Mouse (Mus musculus) skeletal muscle tissue, adult 2 months (tissue): ENCODE measurements around the gene Tmem101.

Experiments
- DNase-seq: peaks from one replicate; pipeline ENCODE4 v3.0.0-alpha.2; 2012; ENCODE audit warnings: low read depth, low spot score

Gene Tmem101

DNA sequence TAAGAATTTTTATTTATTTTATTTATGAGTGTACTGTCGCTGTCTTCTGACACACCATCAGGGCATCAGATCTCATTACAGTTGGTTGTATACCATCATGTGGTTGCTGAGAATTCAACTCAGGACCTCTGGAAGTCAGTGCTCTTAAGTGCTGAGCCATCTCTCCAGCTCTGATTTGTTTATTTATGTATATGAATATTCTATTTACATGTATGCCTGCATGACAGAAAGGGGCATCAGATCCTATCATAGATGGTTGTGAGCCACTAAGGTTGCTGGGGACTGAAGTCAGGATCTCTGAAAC lies 534 bp upstream of the Tmem101 start:
- DNase-seq: no peak

DNA sequence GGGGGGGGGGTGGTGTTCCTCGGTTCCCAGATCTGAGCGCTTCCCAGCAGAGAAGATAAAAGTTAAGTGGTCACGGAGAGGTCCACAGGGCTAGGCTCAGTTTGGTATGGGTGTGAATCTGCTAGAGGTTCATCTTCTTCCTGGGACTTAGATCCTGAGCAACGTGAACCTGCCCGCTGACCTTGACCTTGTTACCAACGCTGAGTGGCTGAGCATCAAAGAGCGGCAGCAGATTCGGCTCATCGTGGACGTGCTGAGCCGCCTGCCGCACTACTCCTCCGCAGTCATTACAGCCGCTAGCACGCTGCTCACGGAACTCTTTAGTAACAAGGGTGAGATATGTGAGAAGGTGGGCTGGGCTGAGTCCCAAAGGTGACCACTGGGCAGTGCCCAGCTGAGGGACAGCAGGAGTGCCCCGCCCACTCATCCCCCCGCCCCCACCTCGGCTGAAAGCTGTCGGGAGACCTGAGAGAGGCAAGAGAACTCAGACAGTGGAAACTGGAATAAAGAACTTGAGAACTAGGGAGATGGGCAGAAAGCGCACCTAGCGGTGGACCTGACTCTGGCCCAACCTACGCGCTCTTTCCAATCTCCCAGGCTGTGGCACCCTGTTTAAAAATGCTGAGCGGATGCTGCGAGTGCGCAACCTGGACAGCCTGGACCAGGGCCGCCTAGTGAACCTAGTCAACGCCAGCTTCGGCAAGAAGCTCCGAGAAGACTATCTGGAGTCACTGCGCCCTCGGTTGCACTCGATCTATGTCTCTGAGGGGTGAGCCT lies 8.8 kb downstream of the Tmem101 start:
- DNase-seq: no peak

DNA sequence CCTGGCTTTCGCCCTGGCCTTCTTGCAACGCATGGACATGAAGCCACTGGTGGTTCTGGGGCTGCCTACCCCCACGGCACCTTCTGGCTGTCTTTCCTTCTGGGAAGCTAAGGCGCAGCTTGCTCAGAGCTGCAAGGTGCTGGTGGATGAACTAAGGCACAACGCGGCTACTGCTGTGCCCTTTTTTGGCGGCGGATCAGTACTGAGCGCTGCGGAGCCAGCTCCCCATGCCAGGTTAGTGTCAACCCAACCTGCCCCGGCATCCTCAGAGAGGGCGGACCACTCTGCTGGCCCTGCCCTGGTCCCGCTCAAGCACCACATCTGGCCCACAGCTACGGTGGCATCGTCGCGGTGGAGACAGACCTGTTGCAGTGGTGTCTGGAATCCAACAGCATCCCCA lies 9.7 kb downstream of the Tmem101 start:
- DNase-seq: no peak

DNA sequence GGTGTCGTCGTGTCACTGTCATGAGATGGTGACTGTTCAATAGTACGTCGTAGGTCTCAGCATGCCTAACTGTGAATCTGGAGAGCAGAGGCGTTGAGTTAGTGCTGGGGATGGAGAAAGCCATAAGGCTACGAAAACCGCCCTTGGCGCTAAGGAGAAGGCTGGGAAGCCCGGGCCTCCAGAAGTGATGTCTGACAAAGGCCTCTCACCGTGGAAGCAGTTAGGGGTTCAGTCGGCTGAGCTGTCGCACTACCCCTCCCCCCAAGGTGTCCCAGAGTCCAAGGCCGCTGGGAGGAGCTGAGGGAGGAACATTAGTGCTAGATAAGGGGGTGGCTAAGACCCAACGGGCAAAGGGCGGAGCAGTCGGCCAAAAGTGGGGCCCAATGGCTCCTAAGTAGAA lies 10.2 kb downstream of the Tmem101 start:
- DNase-seq: no peak

DNA sequence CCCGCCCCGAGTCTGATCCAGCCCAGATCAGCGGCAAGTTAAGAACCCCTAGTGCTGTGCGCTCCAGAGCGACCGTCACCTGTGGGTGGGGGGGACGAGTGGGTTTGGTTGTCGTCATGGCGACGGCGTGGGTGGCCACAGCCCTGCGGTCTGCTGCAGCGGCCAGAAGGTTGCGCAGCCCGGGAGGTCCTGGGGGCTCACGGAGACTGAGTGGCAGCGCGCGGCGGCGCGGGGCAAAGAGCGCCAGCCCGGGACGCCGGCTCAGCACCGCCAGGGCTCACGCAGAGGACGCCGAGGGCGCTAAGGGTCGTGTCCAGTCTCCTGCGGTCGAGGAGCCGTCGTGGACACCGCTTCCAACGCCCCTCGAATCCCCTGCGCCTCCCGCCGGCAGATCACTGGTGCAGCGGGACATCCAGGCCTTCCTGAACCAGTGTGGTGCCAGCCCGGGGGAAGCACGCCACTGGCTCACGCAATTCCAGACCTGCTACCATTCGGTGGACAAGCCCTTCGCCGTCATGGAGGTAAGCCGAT lies 10.7 kb downstream of the Tmem101 start, which contains the start of gene Nags:
Gene Nags, plus strand, starts transcription at position 43 of the 531 bp plus-strand sequence.
- DNase-seq: no peak

DNA sequence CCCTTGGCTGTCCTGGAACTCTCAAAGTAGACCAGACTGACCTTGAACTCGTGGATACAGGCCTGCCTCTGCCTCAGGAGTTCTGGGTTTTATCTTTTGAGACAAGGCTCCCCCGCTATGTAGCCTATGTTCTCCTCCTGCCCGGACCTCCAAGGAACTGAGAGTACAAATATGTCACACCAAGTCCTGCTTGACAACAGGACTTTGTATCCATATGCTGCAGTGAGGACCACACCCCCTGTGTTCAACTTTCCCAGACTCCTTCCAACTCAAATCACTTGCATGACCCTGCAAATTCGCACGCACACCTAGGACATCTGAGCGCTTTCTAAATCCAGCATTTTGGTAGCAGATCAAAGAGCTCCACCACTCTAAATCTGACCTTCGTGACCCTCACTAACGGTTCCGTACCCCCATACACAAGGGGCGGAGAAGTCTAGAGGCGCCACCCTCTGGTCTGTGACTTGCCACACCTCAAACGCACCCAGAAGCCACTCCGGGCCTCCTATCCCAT lies 11.2 kb downstream of the Tmem101 start:
- no peak for DNase-seq

DNA sequence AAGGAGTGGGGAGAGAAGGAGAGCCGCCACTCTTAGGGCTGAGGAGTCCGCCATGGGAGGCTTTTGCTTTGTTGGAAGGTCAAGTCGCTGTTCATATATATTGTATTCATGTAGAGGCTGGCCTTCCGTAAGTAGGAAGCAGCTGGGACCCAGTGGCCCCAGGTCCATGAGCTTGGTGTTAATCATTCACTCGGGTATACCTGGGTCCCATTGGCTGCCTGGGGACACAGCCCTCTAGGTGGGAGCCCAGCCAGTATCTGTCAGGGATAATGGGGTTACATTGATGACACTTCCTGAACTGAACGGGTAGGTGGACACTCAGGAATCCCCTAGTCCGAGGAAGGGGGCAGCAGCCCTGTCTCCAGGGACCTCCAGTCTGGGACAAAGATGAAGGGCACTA lies 13.8 kb downstream of the Tmem101 start:
- no peak for DNase-seq

DNA sequence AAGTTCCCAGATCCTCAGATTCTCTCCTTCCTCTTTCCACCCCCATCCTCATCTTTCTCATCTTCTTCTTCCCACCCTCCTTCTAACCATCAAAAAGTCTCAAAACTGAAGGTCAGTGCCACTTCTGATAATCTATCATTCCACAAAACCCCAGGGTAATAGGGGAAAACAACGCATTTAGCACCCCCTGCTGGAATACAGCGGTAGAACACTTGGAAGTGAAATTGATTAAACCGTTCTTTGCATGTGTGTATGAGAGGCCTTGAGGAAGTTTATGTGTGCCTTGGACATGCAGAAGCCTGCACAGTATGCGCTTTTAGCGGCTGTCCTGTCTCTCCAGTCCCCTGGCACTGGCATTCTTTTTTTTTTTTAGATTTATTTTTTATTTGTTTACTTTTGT lies 15.7 kb downstream of the Tmem101 start:
- DNase-seq: peak; percentile 22

DNA sequence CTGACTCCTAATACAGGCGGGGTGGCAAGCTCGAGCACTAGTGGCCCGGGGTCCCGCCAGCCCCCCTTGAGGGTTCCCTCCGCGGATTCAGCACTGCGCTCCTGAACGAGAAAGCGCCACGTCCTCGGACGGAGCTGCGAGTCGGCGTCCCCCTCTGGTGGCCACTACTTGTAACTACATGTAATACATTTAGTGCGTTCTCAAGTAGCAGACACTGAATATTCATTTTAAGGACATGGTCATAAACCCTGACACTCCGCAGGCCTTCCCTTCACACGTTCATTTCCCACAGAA lies 17.8 kb downstream of the Tmem101 start:
- DNase-seq: peak; percentile 53

DNA sequence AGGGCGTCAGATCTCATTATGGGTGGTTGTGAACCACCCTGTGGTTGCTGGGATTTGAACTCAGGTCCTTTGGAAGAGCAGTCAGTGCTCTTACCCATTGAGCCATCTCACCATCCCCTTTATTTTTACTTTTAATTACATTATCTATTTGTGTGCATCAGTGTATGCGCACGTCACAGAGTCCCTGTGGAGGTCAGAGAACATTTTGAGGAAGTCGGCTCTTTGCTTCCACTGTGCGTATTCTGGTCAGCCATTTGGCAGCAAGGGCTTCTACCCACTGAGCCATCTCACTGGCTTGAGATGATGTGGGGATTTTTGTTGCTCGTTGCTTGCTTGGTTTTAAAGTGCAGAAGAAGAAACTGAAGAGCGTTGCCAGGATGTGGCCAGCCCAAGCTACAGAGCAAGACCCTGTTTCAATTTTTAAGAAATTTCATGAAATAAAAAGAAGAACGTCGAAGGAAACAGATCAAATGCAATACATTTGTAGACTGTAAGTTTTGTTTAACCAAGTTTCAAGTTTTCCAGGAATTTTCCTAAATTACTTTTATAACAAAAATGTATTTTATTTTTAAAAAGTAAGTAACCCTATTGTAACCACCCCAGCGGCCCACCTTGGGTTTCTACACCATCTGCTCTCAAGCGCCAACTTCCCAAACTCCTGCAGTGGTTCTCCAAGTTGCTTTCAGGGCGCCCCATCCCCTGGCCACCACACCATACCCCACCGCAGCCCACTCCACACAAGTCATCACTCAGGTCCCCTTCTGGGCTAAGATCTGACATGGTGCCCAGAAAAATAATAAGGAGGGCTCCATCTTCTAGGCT lies 18.4 kb downstream of the Tmem101 start:
- no peak for DNase-seq

DNA sequence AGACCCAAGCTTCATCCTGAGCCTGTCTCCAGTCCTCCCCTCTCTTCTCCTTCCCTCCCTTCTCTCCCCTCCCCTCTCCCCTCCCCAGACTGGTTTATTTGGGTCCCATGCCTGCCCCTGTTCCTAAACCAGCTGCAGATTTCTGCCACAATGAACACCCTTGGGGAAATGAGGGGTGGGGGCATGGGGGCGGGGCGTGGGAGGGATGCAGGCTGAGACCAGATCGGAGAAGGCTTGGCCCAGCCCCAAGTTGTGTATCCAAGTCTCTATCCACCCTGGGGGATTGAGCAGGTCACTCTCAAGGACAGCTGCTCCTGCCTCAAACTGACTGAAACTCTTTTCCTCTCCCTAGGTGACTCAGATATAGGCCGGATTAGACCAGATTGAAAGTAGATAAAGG lies 21.7 kb downstream of the Tmem101 start:
- DNase-seq: no peak

DNA sequence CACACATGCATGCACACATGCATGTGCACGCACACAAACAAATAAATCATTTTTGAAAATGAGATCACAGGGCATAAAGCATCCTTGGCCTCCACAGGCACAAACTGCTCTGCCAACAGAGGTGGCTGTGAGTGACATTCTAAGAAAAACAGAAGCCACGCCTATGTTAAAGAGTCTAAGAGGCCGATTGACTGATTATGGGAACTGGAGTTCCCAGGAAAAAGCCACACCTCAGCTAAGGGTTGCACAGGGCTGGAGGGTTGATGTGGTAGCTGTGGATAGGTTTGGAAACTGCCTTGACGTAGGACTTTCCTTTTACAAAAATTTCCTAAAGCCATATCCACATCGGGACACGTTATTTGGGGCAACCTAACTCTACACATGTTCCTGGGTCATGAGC lies 38.8 kb downstream of the Tmem101 start:
- DNase-seq: no peak

DNA sequence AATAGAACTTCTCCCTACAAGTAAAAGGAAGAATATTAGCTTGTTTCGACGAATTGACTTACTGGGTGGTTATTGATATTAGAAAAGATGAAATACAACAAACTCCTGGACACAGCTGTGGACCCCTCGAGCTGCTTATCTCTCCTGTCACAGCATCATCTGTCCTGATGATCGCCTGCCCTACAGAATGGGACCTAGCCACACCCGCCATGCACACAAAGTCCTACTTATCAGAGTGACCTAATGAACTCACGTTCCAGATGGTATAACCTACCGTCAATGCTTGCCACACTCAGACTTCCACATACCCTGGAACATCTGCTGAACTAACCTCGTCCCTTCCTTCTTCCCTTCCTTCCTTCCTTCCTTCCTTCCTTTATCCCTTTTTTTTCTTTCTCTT lies 40.0 kb downstream of the Tmem101 start:
- DNase-seq: no peak

DNA sequence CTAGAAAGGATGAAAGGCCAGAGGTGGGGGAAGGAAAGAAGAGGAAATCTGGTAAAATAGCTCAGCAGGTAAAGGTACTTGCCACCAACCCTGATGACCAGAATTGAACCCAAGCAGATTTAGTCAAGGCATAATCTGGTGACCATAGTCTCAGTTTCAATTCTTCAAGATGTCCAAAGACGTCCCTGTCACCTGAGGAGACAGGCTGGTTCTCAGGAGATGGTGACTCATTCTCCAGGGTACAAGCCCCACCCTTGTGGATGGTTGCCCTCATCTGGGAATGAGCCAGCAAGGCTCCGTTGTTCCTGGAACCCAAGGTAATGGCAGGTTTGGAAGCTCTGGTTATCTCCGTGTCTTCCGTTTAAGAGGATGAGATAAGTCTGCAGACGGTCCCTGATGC lies 44.6 kb downstream of the Tmem101 start:
- no peak for DNase-seq

DNA sequence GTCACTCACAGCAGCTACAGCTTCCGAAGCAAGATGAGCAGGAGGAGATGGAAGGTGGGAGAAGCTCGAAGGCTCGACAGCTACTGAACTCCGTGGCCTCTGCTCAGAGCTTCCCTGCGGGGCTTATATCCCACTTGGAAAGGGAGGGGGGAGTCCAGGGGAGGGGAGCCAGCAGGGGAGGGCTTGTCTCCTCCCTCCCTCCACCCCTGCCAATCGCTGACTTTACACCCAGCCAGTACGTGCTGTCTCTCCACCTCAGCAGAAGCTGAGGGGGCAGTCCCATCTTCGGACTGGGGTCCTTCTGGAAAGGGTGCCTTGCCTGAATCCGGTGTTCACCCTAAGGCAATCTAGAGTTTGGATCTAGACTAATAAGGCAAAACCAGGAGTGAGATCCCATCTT lies 48.5 kb downstream of the Tmem101 start, which contains the start of gene Pyy:
Gene Pyy, minus strand, starts transcription at position 101 of the 400 bp plus-strand sequence.
- no peak for DNase-seq

DNA sequence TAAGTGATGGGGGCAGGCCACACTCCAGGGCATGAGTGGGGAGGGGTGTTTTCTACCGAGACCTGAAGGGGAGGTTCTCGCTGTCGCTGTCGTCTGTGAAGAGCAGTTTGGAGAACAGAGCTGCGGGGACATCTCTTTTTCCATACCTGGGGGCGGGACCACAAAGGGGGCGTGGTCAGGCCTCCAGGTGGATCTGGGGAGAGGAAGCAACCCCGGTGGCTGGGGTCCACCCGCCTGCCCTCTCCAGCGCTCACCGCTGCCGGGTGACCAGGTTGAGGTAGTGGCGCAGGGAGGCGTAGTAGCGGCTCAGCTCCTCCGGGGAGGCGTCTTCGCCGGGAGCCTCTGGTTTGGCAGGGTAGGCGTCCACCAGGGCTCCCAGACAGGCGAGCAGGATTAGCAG lies 49.3 kb downstream of the Tmem101 start:
- no peak for DNase-seq
